Mouse (Mus musculus) heart, embryonic 16.5 days (tissue): ENCODE data around the gene Safb2. TPM values are rescaled to one million over a fixed set of nuclear protein-coding genes. Genes with fewer than 3 reads are reported as not detected.

Experiments used
- ATAC-seq: fragments of 200-750 bp; cut with Nextera tagmentation; replicated peaks from 2 replicates; pipeline ENCODE4 v1.8.0; 2017; ENCODE audit warnings: moderate number of reproducible peaks; ENCODE audit not compliant: insufficient read depth, low FRiP score; ENCODE audit errors: extremely low read depth
- H3K27ac ChIP-seq: fragments of 300-500 bp; sonication (generic); 2 replicates; pipeline ENCODE4 v1.5.1; 2014; ENCODE audit warnings: mild to moderate bottlenecking, low read length, control low read depth, moderate library complexity
- H3K27me3 ChIP-seq: fragments of 300-500 bp; sonication (generic); 2 replicates; pipeline ENCODE4 v1.6.1; 2014; ENCODE audit warnings: low read length, mixed read lengths; ENCODE audit not compliant: control insufficient read depth, insufficient read depth
- H3K36me3 ChIP-seq: fragments of 300-500 bp; sonication (generic); 2 replicates; pipeline ENCODE4 v1.6.1; 2014; ENCODE audit not compliant: control insufficient read depth, insufficient read depth
- H3K4me1 ChIP-seq: fragments of 300-500 bp; sonication (generic); 2 replicates; pipeline ENCODE4 v1.6.1; 2014; ENCODE audit warnings: low read length, mixed read lengths; ENCODE audit not compliant: control insufficient read depth, insufficient read depth
- H3K4me2 ChIP-seq: fragments of 300-500 bp; sonication (generic); 2 replicates; pipeline ENCODE4 v1.6.1; 2014; ENCODE audit warnings: low read depth, mild to moderate bottlenecking, control low read depth, low read length
- H3K4me3 ChIP-seq: fragments of 300-500 bp; sonication (generic); 2 replicates; pipeline ENCODE4 v1.5.1; 2014; ENCODE audit warnings: mild to moderate bottlenecking, control low read depth, low read length
- H3K9ac ChIP-seq: fragments of 300-500 bp; sonication (generic); 2 replicates; pipeline ENCODE4 v1.6.1; 2014; ENCODE audit warnings: low read length, control low read depth
- H3K9me3 ChIP-seq: fragments of 300-500 bp; sonication (generic); replicated peaks from 2 replicates; pipeline ENCODE4 v1.6.1; 2016; ENCODE audit warnings: low read length; ENCODE audit not compliant: control insufficient read depth
- WGBS: fragments of 180-500 bp; shearing (Covaris S2); extraction: QIAGEN DNeasy Blood & Tissue Kit; methylation state at CpG from one replicate; pipeline ENCODE4 v1.1.7; 2014; 5-methylcytosine and 5-hydroxymethylcytosine counted together
- polyA plus RNA-seq: library from polyadenylated mRNA; unstranded; fragments of >200 nt; fragmentation: Nextera tagmentation; extraction: Ambion mirVana; gene quantifications from 2 replicates; pipeline ENCODE4 v1.2.1, GENCODE M21; 2015

The Safb2 gene
- polyA plus RNA-seq, 1 experiment from 2014 or later, result 60.6 TPM

DNA sequence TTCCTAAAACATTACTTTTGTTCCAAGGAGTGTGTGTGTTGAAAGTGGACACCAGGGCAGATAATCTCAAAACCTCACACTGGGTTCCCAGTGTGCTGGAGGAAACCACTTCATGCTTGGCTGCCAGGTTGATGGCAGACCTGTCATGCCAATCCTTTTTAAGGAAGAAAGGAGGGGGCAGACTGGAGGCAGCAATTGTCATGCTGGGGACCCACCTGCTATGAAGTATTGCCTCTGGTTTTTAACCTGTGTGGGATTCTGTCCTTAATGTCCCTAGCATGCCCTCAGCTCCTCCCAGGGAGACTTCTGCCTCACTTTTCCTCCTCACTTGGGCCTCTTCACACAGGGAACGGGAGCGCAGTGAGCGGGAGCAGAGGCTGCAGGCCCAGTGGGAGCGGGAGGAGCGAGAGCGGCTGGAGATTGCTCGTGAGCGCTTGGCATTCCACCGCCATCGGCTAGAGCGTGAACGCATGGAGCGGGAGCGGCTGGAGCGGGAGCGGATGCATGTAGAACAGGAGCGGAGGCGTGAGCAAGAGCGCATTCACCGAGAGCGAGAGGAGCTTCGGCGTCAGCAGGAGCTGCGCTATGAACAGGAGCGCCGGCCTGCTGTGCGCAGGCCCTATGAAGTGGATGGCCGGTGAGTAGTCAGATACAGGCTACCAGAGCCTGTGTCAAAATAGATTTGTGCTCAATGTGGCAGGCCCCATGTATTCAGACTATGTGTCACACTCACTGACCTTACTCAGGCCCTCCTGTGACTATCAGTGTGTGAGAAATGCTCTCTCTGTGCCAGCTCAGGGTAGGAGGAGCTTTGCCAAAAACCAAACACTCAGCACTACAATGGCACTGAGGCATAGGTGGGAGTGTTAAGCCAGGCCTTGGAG, 19.0 kb upstream of the Safb2 start:
- Histone ChIP-seq H3K4me1 (peaks cover 5% of the 10 kb centered on the region), H3K9me3 (no peaks in the 10 kb centered on the region), H3K36me3 (peaks cover 80% of the 10 kb centered on the region), H3K9ac (no peak overlapping the region), H3K4me3 (no peak overlapping the region), H3K27me3 (no peaks in the 10 kb centered on the region), H3K4me2 (no peak overlapping the region), H3K27ac (no peak overlapping the region)
- no peak for ATAC-seq
- 93% methylated on average over 28 of the region's 28 CpGs for WGBS

GRCm38 (mm10) chr17:56593527-56594271, 9.3 kb upstream of the Safb2 start:
- Histone ChIP-seq H3K4me1 (no peaks in the 10 kb centered on the region), H3K9me3 (no peaks in the 10 kb centered on the region), H3K27me3 (no peaks in the 10 kb centered on the region), H3K4me3 (no peak overlapping the region), H3K9ac (no peak overlapping the region), H3K36me3 (peaks cover 72% of the 10 kb centered on the region), H3K27ac (no peak overlapping the region), H3K4me2 (no peak overlapping the region)
- WGBS, result 74% methylated on average over 8 of the region's 8 CpGs
- ATAC-seq, result no peak

DNA sequence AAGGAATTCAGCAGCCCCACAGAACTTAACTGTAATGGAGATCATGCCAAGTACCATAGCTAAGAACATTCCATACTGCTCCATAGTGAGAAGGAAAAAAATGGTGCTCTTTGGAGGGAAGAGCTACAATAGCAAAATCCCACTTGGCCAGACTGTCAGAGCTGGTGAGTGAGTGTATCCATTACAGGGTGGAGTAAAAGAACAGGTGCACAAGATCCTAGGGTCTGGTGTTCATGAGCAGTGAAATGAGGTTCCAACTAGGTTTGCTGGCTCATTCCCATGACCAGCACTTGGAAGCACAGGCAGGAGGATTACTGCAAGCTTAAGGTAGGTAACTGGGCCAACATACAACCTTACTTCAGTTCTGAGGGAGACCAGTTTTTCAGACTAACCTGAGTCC, 8.2 kb upstream of the Safb2 start:
- no peak for ATAC-seq
- H3K9me3 ChIP-seq, result no peaks in the 10 kb centered on the region
- no peaks in the 10 kb centered on the region for H3K27me3 ChIP-seq
- H3K4me1 ChIP-seq, result peaks cover 3% of the 10 kb centered on the region; the same call in 1 of the 2 replicates
- no peak overlapping the region for H3K27ac ChIP-seq
- H3K4me2 ChIP-seq, result no peak overlapping the region
- peaks cover 70% of the 10 kb centered on the region for H3K36me3 ChIP-seq
- H3K4me3 ChIP-seq, result no peak overlapping the region
- H3K9ac ChIP-seq, result no peak overlapping the region

- 93% methylated on average over 4 of the region's 4 CpGs for WGBS
Observed at GRCm38 (mm10) chr17:56588921-56589320, 4.5 kb upstream of the Safb2 start.

DNA sequence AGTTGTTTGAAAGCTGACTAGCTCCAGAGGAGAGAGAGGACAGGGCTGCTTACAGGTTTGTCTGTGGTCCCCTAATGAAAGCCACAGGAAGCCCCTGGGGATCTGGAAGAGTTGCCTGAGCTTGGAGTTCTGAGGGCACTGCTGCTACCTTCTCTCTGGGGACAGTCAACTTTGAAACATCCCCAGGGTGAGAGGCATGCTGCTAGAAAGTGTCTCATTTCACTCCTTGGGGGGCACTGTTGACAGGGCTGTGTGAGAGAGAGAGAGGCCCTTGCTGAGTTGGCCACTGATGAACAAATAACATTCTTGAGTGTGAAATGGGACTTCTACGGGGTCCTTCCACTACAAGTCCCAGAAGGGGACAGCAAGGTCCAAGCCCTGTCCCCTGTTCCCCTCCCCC, 3.4 kb upstream of the Safb2 start:
- no peak overlapping the region for H3K9ac ChIP-seq
- no peaks in the 10 kb centered on the region for H3K27me3 ChIP-seq
- H3K27ac ChIP-seq, result no peak overlapping the region
- no peak overlapping the region for H3K4me3 ChIP-seq
- peaks cover 41% of the 10 kb centered on the region for H3K36me3 ChIP-seq
- H3K4me1 ChIP-seq, result peaks cover 28% of the 10 kb centered on the region
- no peaks in the 10 kb centered on the region for H3K9me3 ChIP-seq
- no peak for ATAC-seq
- WGBS, result 65% methylated on average over 1 of the region's 1 CpGs
- no peak overlapping the region for H3K4me2 ChIP-seq

More at GRCm38 (mm10) chr17:56588921-56589320, 4.5 kb upstream of the Safb2 start:
- ATAC-seq, result no peak
- Histone ChIP-seq H3K9me3 (no peaks in the 10 kb centered on the region), H3K36me3 (peaks cover 50% of the 10 kb centered on the region), H3K27ac (no peak overlapping the region), H3K4me1 (peaks cover 20% of the 10 kb centered on the region), H3K9ac (no peak overlapping the region), H3K4me3 (no peak overlapping the region), H3K27me3 (no peaks in the 10 kb centered on the region), H3K4me2 (no peak overlapping the region)

GRCm38 (mm10) chr17:56585171-56585821, 911 bp upstream of the Safb2 start:
- H3K4me2 ChIP-seq, result peak overlapping the region; percentile 91

DNA sequence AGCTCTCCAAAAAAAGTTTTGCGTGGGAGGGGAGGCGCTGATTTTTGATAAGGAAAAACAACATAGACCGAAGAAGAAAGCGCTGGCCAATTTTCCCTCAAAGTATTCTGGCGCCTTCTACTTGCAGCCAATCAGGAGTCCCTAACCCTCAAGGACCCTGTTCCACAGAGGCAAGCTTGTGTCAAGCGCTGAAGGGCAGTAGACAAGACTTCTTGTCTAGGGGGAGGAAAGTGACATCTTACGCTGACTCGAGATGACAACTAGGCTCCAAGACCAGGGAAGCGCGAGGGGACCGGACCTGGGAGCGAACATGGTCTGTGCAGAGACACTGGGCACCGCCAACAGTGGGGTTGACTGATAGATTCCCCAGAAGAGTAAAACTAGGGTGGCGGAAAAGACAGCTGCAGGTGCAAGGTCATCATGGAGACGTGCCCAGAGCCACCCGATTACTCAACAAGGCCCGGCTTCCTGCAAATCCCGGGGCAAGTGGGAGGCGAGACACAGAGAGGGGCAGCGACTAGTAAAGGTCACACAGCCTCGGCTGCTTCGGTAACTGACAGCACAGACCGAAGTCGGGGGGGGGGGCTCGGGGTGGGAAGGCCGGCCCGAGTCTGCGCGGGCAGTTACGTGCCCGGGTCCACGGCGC, 651 bp downstream of the Safb2 start:
- Histone ChIP-seq H3K9me3 (no peaks in the 10 kb centered on the region), H3K4me1 (peaks cover 41% of the 10 kb centered on the region), H3K4me2 (peak overlapping the region; percentile 95), H3K9ac (peak overlapping the region; percentile 98), H3K4me3 (peak overlapping the region; percentile 95), H3K27me3 (no peaks in the 10 kb centered on the region), H3K36me3 (peaks cover 47% of the 10 kb centered on the region), H3K27ac (peak overlapping the region; percentile 98)
- WGBS, result under 1% methylated on average over 30 of the region's 33 CpGs
- ATAC-seq, result peak; percentile 2; the same call in 1 of the 2 replicates

More at GRCm38 (mm10) chr17:56585171-56585821, 911 bp upstream of the Safb2 start:
- under 1% methylated on average over 61 of the region's 61 CpGs for WGBS
- Histone ChIP-seq H3K27me3 (no peaks in the 10 kb centered on the region), H3K9me3 (no peaks in the 10 kb centered on the region), H3K9ac (peak overlapping the region; percentile 97), H3K4me3 (peak overlapping the region; percentile 95), H3K4me1 (peaks cover 41% of the 10 kb centered on the region), H3K36me3 (peaks cover 49% of the 10 kb centered on the region), H3K27ac (peak overlapping the region; percentile 97)
- no peak for ATAC-seq

- Histone ChIP-seq H3K9ac (peak overlapping the region; percentile 98), H3K4me2 (peak overlapping the region; percentile 95), H3K36me3 (peaks cover 48% of the 10 kb centered on the region), H3K27ac (peak overlapping the region; percentile 98; the same call in 1 of the 2 replicates), H3K4me1 (peaks cover 40% of the 10 kb centered on the region), H3K4me3 (peak overlapping the region; percentile 95), H3K9me3 (no peaks in the 10 kb centered on the region), H3K27me3 (no peaks in the 10 kb centered on the region)
- no peak for ATAC-seq
- 61% methylated on average over 1 of the region's 1 CpGs for WGBS
Observed at GRCm38 (mm10) chr17:56583071-56583470, 1.3 kb downstream of the Safb2 start.
